Mouse (Mus musculus) forebrain, embryonic 12.5 days (tissue): Measurements from ENCODE around the gene Cd68. TPM values are rescaled to one million over a fixed set of nuclear protein-coding genes. Genes with fewer than 3 reads are reported as not detected.
A peak's percentile ranks its signal among the peaks of the same experiment; 100 is the strongest.

Source experiments
- microRNA counts: library from miRNA; unstranded; fragments of <30 nt; microRNA quantifications from one replicate; lab custom pipeline; 2017
- microRNA-seq: library from miRNA; unstranded; fragments of <30 nt; microRNA quantifications from one replicate; pipeline ENCODE4, GENCODE M21; 2017
- polyA plus RNA-seq: library from polyadenylated mRNA; unstranded; fragments of >200 nt; fragmentation: Nextera tagmentation; extraction: Ambion mirVana; gene quantifications from 2 replicates; pipeline ENCODE4 v1.2.1, GENCODE M21; 2016

Gene Cd68
- polyA plus RNA-seq, 1 experiment from 2014 or later = 5.5 TPM

MicroRNAs within 50 kb of the gene (microRNA counts, 519-probe panel; counts per million panel counts)
- microRNA mmu-miR-1934 (lab: Ali Mortazavi, UCI) = not detected
- microRNA mmu-miR-467f (lab: Ali Mortazavi, UCI) = 3,418 counts per million, percentile 32 among the panel's probes with 10 or more counts

Small RNAs within 50 kb of the gene (microRNA-seq; reads per million reads assigned to microRNA genes)
- gene Mir1934 (2.2 reads per million), gene Mir467f (not detected)

Other genes starting within 250 kb of the Cd68 start
- gene Dnah2, start 117.0 kb downstream of the Cd68 start, polyA plus RNA-seq = 1.7 and 2.1 TPM in 2 replicates
- gene Efnb3, start 105.9 kb downstream of the Cd68 start, polyA plus RNA-seq = 63.7 and 72.7 TPM in 2 replicates
- 33.0 and 36.0 TPM in 2 replicates for gene Wrap53, start 85.9 kb downstream of the Cd68 start, polyA plus RNA-seq
- 120 and 124 TPM in 2 replicates for gene Trp53, start 85.8 kb downstream of the Cd68 start, polyA plus RNA-seq
- 11.9 and 12.6 TPM in 2 replicates for gene Atp1b2, start 60.2 kb downstream of the Cd68 start, polyA plus RNA-seq
- not detected in 2 replicates for gene Shbg, start 48.2 kb downstream of the Cd68 start, polyA plus RNA-seq
- gene Sat2, start 44.1 kb downstream of the Cd68 start, polyA plus RNA-seq = 15.8 and 21.5 TPM in 2 replicates
- 46.0 and 48.9 TPM in 2 replicates for gene Fxr2, start 33.2 kb downstream of the Cd68 start, polyA plus RNA-seq
- gene Sox15, start 10.8 kb downstream of the Cd68 start, polyA plus RNA-seq = not detected in 2 replicates
- 74.7 and 80.9 TPM in 2 replicates for gene Mpdu1, start 3.5 kb downstream of the Cd68 start, polyA plus RNA-seq
- 694 and 751 TPM in 2 replicates for gene Eif4a1, start 6.3 kb upstream of the Cd68 start, polyA plus RNA-seq
- gene Senp3, start 15.9 kb upstream of the Cd68 start, polyA plus RNA-seq = 106 and 119 TPM in 2 replicates
- gene Tnfsf13, start 19.6 kb upstream of the Cd68 start, polyA plus RNA-seq = 0.26 TPM in 1 of 2 replicates, not detected in the other
- 1.3 and 1.6 TPM in 2 replicates for gene Tnfsf12, start 29.7 kb upstream of the Cd68 start, polyA plus RNA-seq
- gene Tnfsfm13, start 29.9 kb upstream of the Cd68 start, polyA plus RNA-seq = 0.51 and 0.84 TPM in 2 replicates
- gene Polr2a, start 92.5 kb upstream of the Cd68 start, polyA plus RNA-seq = 31.3 and 35.4 TPM in 2 replicates
- 0.13 and 0.33 TPM in 2 replicates for gene Slc35g3, start 95.8 kb upstream of the Cd68 start, polyA plus RNA-seq
- gene Zbtb4, start 99.8 kb upstream of the Cd68 start, polyA plus RNA-seq = 1.3 and 1.5 TPM in 2 replicates
- gene Chrnb1, start 129.8 kb upstream of the Cd68 start, polyA plus RNA-seq = 1.2 and 1.8 TPM in 2 replicates
- gene Fgf11, start 135.7 kb upstream of the Cd68 start, polyA plus RNA-seq = 2.6 and 3.2 TPM in 2 replicates
- gene Tmem102, start 139.5 kb upstream of the Cd68 start, polyA plus RNA-seq = 0.76 and 1.3 TPM in 2 replicates
- gene Gm39566, start 149.1 kb upstream of the Cd68 start, polyA plus RNA-seq = not detected in 2 replicates
- gene Spem2, start 152.3 kb upstream of the Cd68 start, polyA plus RNA-seq = not detected in 2 replicates
- gene Spem1, start 156.0 kb upstream of the Cd68 start, polyA plus RNA-seq = 0.24 and 0.26 TPM in 2 replicates
- 13.3 and 14.0 TPM in 2 replicates for gene Nlgn2, start 171.6 kb upstream of the Cd68 start, polyA plus RNA-seq
- 285 and 294 TPM in 2 replicates for gene Tmem256, start 172.4 kb upstream of the Cd68 start, polyA plus RNA-seq
- 55.1 and 56.3 TPM in 2 replicates for gene Plscr3, start 180.2 kb upstream of the Cd68 start, polyA plus RNA-seq
- 0.14 and 0.60 TPM in 2 replicates for gene Tnk1, start 192.6 kb upstream of the Cd68 start, polyA plus RNA-seq
- not detected in 2 replicates for gene Tmem95, start 211.9 kb upstream of the Cd68 start, polyA plus RNA-seq
- gene Kctd11, start 215.3 kb upstream of the Cd68 start, polyA plus RNA-seq = 1.7 and 2.5 TPM in 2 replicates
- gene Acap1, start 229.4 kb upstream of the Cd68 start, polyA plus RNA-seq = 0.47 and 0.83 TPM in 2 replicates
- gene 2810408A11Rik, start 234.8 kb upstream of the Cd68 start, polyA plus RNA-seq = 22.4 TPM in 2 replicates
- gene Neurl4, start 234.9 kb upstream of the Cd68 start, polyA plus RNA-seq = 18.9 and 19.3 TPM in 2 replicates
- 95.8 and 99.1 TPM in 2 replicates for gene Gps2, start 247.7 kb upstream of the Cd68 start, polyA plus RNA-seq